Mouse (Mus musculus) small intestine, adult 2 months (tissue): ENCODE data around the gene Tepp. TPM values are rescaled to one million over a fixed set of nuclear protein-coding genes. Genes with fewer than 3 reads are reported as not detected.

ENCODE experiments used
- H3K27ac ChIP-seq: fragments of 200-500 bp; 2 replicates; pipeline ENCODE4 v1.5.1; 2012; ENCODE audit warnings: low read depth, low read length, control low read depth, inconsistent platforms; ENCODE audit not compliant: insufficient read depth
- H3K27me3 ChIP-seq: fragments of 200-500 bp; 2 replicates; pipeline ENCODE4 v1.6.1; 2012; ENCODE audit warnings: mild to moderate bottlenecking, moderate library complexity, low read length, inconsistent platforms; ENCODE audit not compliant: control insufficient read depth, insufficient read depth
- H3K36me3 ChIP-seq: fragments of 200-500 bp; 2 replicates; pipeline ENCODE4 v1.6.1; 2012; ENCODE audit warnings: mild to moderate bottlenecking, low read length, control low read depth, inconsistent platforms; ENCODE audit not compliant: control insufficient read depth, insufficient read depth
- H3K4me1 ChIP-seq: fragments of 200-500 bp; 2 replicates; pipeline ENCODE4 v1.6.1; 2012; ENCODE audit warnings: low read length, inconsistent platforms, mixed read lengths; ENCODE audit not compliant: control insufficient read depth, insufficient read depth, insufficient read length
- H3K4me3 ChIP-seq: fragments of 200-500 bp; 2 replicates; pipeline ENCODE4 v1.5.1; 2012; ENCODE audit warnings: low read depth, mild to moderate bottlenecking, control low read depth, inconsistent platforms, low read length, moderate library complexity
- CTCF ChIP-seq: fragments of 200-500 bp; IDR thresholded peaks from 2 replicates; pipeline ENCODE4 v1.5.1; 2012; ENCODE audit warnings: low read depth, mild to moderate bottlenecking, control low read depth, inconsistent platforms, low read length, moderate library complexity, mixed read lengths; ENCODE audit not compliant: insufficient replicate concordance, insufficient read length; ENCODE audit errors: extremely low read depth
- POLR2A ChIP-seq: fragments of 200-500 bp; IDR thresholded peaks from 2 replicates; pipeline ENCODE4 v1.6.1; 2012; ENCODE audit warnings: low read depth, mild to moderate bottlenecking, control low read depth, inconsistent platforms, low read length, moderate library complexity
- WGBS: fragments of 180-500 bp; shearing (Covaris S2); methylation state at CpG from one replicate; pipeline ENCODE4 v1.1.7; 2018; 5-methylcytosine and 5-hydroxymethylcytosine counted together
- polyA plus RNA-seq: library from polyadenylated mRNA; depleted of rRNA; stranded (reverse); fragments of >200 nt; gene quantifications from 2 replicates; pipeline ENCODE4 v1.2.3, GENCODE M21; 2012

Tepp gene
- polyA plus RNA-seq, 1 experiment, result not detected

DNA sequence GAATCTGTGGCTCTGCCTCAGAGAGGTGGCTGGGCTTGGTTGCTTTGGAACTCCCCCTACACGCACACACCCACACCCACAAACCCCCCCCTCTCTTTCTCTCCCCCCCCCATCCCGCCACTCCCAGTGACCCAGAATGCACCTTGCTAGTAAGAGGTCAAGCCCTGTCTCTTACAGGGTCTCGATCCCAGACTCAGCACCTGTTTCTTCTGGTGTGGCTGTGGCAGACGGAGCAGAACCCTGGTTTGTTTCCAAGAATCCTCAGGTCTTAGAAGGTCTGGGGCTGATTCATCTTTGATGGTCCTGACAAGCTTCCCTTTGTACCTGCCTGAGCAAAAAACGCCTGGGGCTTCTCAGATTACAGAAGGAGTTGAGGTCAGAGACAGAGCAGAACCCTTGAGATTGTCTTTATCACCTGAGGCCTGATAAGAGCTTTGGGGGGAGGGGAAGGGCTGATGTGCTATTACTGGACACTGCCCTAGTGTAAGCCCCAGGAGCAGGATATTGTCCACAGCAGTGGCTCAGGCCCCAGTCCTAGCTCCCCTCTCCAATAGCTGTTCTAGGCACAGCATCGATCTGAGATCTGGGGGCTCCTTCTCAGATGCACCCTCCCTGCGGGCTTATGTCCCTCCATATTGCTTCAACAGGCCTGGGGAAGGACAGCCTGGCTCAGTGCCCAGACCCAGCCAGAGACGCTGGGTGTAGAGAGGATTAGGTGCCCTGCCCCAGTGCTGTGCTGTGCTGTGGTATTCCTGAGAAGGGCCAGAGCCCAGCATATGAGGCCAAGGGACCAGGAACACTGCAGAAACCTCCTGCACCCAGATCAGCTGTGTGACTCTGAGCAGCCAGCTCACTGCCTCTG lies 48.4 kb downstream of the Tepp start:
- Histone ChIP-seq H3K27me3 (no peaks in the 10 kb centered on the region), H3K4me1 (peaks cover 35% of the 10 kb centered on the region), H3K27ac (peak overlapping the region; percentile 92), H3K36me3 (no peaks in the 10 kb centered on the region), H3K4me3 (no peak overlapping the region)
- TF ChIP-seq POLR2A, result no peak
- TF ChIP-seq CTCF, result no peak
- 17% methylated on average over 7 of the region's 8 CpGs for WGBS

DNA sequence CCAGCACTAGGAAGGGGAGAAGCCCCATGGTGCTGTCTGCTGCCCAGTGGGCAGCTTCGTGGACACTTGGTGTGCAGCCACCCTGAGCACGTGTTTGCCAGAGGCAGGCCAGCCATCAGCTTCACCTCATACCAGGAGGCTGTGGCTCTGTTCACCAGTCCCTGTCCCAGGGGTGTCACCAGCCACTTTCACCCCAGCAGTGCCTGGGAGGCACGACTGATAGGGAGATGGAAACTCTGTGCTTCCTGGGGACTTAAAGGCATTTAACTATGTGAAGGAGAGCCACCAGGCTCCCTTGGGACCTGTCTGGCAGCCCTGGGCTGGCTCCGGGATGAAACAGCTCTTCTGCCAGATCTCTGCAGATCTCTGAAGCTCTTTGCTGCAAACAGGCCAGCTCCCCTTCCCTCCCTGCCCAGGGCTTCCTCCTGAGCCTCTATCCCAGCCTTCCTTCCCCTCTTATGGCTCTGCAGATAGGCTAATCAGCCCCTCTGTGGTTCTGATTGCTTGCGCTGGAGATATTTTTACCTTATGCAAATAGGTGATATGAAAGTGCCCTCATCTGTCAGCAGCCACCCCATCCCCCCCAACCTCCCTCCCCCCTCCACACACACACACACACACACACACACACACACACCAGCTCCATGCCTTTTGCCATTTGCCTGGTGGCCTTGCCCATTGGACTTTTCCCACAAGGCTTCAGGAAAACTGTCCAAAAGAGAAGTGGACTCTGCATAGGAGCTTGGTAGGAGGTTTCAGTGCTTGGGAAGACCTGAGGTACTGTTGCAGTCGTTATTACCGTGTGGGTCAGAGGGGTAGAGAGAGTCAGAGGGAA lies 50.0 kb downstream of the Tepp start:
- H3K4me3 ChIP-seq, result no peak overlapping the region
- WGBS, result 22% methylated on average over 7 of the region's 7 CpGs
- H3K27me3 ChIP-seq, result no peaks in the 10 kb centered on the region
- H3K36me3 ChIP-seq, result no peaks in the 10 kb centered on the region
- peaks cover 35% of the 10 kb centered on the region for H3K4me1 ChIP-seq
- peak overlapping the region; percentile 92 for H3K27ac ChIP-seq
- TF ChIP-seq CTCF, result no peak
- TF ChIP-seq POLR2A, result no peak

DNA sequence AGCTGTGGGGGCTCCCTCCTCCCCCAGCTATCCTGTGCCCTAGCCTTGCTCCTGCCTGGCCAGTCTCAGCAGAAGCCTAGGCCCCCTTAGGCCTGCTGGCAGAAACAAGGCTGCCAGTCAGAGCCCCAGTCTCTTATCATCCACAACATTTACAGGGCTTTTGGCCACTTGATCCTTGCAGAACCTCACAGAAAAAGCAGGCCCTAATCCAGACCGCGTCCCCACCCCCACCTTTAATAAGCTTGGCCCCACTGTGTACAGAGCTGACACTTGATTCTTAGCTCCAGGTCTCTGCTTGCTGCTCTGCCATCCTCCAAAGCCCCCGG lies 50.6 kb downstream of the Tepp start:
- no peaks in the 10 kb centered on the region for H3K27me3 ChIP-seq
- peaks cover 35% of the 10 kb centered on the region for H3K4me1 ChIP-seq
- no peaks in the 10 kb centered on the region for H3K36me3 ChIP-seq
- TF ChIP-seq POLR2A (no peak), CTCF (no peak)
- 78% methylated on average over 3 of the region's 3 CpGs for WGBS
- H3K4me3 ChIP-seq, result no peak overlapping the region
- no peak overlapping the region for H3K27ac ChIP-seq

DNA sequence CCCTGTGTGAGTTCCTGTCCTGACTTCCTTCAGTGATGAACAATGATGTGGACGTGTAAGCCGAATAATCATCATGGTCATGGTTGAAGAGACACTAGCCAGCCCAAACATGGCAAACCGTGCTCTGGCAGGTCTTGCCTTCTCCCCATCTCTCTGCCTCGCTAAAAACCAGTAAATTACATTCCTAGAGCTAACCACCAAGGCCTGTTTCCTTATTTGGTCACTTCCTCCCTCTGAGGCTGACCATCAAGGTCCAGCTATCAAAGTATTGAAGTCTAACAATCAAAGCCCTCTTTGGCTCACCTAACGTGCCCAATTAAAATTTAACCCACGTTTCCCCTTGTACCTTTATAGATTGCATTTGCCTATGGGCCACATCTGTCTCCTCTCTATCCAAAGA lies 51.9 kb downstream of the Tepp start:
- whole genome bisulfite sequencing, result 54% methylated on average over 6 of the region's 6 CpGs
- Histone ChIP-seq H3K36me3 (no peaks in the 10 kb centered on the region), H3K4me1 (peaks cover 32% of the 10 kb centered on the region), H3K4me3 (no peak overlapping the region), H3K27me3 (no peaks in the 10 kb centered on the region), H3K27ac (no peak overlapping the region)
- no peak for TF ChIP-seq CTCF
- no peak for TF ChIP-seq POLR2A

DNA sequence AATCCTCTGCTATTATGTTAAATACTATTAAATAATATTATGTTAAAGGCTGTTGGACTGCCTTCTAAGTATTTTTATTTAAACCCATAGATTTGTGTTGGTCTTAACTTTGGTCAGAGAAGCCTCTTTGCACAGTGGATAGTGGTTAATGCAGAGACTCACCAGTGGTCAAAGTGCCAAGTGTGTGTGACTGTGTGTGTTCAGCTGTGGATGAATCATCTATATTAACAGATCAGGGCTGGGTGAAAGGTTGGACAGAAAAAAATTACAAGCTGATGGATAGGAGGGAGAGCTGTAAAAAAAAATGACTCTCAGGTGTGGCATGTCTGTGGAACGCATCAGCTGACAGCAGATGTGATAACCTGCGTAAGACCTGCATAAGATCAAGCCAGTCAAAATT lies 53.5 kb downstream of the Tepp start:
- no peak overlapping the region for H3K4me3 ChIP-seq

DNA sequence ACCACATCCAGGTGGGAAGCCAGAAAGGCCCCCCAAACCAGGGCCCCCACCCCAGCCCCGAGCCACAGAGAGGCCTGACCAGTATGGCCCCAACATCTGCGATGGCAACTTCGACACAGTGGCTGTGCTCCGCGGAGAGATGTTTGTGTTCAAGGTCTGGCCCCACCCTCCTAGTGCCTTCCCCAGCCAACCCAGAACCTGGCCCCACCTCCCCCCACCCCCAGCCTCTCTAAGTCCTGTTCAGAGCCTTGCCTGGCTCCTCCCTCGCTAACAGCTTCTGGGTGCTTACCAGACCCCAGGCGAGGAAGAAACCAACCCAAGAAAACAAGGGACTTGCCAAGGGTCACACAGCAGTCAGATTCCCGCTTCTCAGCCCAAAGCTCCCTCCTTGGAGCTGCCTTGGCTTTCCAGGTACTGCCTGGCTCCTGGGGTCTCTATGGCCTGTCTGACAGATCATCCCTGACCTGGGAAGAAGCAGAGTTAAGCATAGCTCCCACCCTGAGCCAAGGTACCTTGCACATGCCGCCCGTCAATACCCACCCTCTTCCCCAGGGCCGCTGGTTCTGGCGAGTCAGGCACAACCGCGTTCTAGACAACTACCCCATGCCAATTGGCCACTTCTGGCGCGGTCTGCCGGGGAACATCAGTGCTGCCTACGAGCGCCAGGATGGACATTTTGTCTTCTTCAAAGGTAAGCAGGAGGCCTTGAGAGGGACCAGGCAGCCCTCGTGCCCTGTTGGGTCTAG lies 59.4 kb downstream of the Tepp start:
- H3K4me1 ChIP-seq, result no peaks in the 10 kb centered on the region
- H3K36me3 ChIP-seq, result no peaks in the 10 kb centered on the region; the same call in 1 of the 2 replicates
- H3K27me3 ChIP-seq, result no peaks in the 10 kb centered on the region
- H3K4me3 ChIP-seq, result no peak overlapping the region
- TF ChIP-seq CTCF, result no peak
- TF ChIP-seq POLR2A, result no peak
- 64% methylated on average over 20 of the region's 20 CpGs for WGBS
- H3K27ac ChIP-seq, result no peak overlapping the region

More for the DNA sequence above, 53.5 kb downstream of the Tepp start:
- TF ChIP-seq POLR2A (no peak), CTCF (no peak)
- Histone ChIP-seq H3K27me3 (no peaks in the 10 kb centered on the region), H3K36me3 (no peaks in the 10 kb centered on the region), H3K4me1 (peaks cover 24% of the 10 kb centered on the region), H3K27ac (0 out of 2 replicates have a peak overlapping the region, but pooled peaks have one; percentile 14)
- WGBS, result 51% methylated on average over 2 of the region's 2 CpGs
